Mouse (Mus musculus) kidney, adult 2 months (tissue): ENCODE results near the gene Sptb.
A peak's percentile ranks its signal among the peaks of the same experiment; 100 is the strongest.

Experiments used
- CTCF ChIP-seq: fragments of 200-500 bp; conservative IDR thresholded peaks from 2 replicates; pipeline ENCODE4 v1.5.1; 2011; ENCODE audit warnings: low read depth, mild to moderate bottlenecking, control low read depth, low read length, moderate library complexity, mixed read lengths; ENCODE audit not compliant: insufficient read depth, insufficient read length
- POLR2A ChIP-seq: fragments of 200-500 bp; IDR thresholded peaks from one replicate; pipeline ENCODE4 v1.6.1; 2011; ENCODE audit warnings: low read depth, low read length, control low read depth

DNA sequence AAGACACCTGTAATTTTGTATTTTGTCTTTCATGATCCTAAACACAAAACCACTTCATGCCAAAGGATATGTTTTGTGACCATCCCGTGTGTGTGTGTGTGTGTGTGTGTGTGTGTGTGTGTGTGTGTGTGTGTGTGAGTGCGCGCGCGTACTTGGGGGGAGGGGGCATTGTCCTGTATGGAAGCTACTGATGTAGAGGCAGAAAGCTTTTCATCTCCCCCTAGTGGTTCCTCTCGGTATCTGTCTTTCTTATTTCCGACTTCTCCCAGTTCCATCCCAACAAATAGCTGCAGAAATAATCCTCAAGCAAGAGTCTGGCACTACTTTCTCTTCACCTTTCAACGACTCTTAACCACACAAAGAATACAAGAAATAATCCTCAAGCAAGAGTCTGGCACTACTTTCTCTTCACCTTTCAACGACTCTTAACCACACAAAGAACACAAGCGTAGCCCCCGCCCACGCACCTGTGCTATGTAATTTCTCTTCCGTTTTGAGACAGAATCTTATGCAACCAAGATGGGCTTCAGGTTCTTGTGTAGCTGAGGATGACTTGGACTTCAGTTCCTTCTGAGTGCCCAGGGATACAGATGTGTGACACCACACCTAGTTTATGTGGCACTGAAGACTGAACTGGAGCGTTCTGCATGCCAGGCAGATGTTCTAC lies 42.4 kb upstream of the Sptb start:
- peak; percentile 42 for TF ChIP-seq CTCF
- TF ChIP-seq POLR2A, result no peak
